Mouse (Mus musculus) testis, adult 2 months (tissue): ENCODE results near the gene Cdx2. TPM values are rescaled to one million over a fixed set of nuclear protein-coding genes. Genes with fewer than 3 reads are reported as not detected.

Experiments
- H3K27ac ChIP-seq: fragments of 200-500 bp; 2 replicates; pipeline ENCODE4 v1.5.1; 2012; ENCODE audit warnings: low read depth, low read length; ENCODE audit not compliant: control insufficient read depth, insufficient read depth
- H3K27me3 ChIP-seq: fragments of 200-500 bp; 2 replicates; pipeline ENCODE4 v1.6.1; 2012; ENCODE audit warnings: mild to moderate bottlenecking, low read length, moderate library complexity; ENCODE audit not compliant: control insufficient read depth, insufficient read depth
- H3K36me3 ChIP-seq: fragments of 200-500 bp; 2 replicates; pipeline ENCODE4 v1.6.1; 2012; ENCODE audit warnings: mild to moderate bottlenecking, low read length; ENCODE audit not compliant: control insufficient read depth, insufficient read depth
- H3K4me1 ChIP-seq: fragments of 200-500 bp; 2 replicates; pipeline ENCODE4 v1.6.1; 2012; ENCODE audit warnings: low read length; ENCODE audit not compliant: control insufficient read depth, insufficient read depth
- H3K4me3 ChIP-seq: fragments of 200-500 bp; 2 replicates; pipeline ENCODE4 v1.5.1; 2012; ENCODE audit warnings: low read depth, mild to moderate bottlenecking, low read length, moderate library complexity, mixed read lengths; ENCODE audit not compliant: control insufficient read depth
- CTCF ChIP-seq: fragments of 200-500 bp; IDR thresholded peaks from 2 replicates; pipeline ENCODE4 v1.5.1; 2012; ENCODE audit warnings: low read depth, mild to moderate bottlenecking, inconsistent platforms, low read length, moderate library complexity; ENCODE audit not compliant: control insufficient read depth, insufficient read depth, insufficient replicate concordance
- POLR2A ChIP-seq: fragments of 200-500 bp; IDR thresholded peaks from 2 replicates; pipeline ENCODE4 v1.6.1; 2012; ENCODE audit warnings: low read depth, mild to moderate bottlenecking, inconsistent platforms, low read length, moderate library complexity; ENCODE audit not compliant: control insufficient read depth
- polyA plus RNA-seq: library from polyadenylated mRNA; depleted of rRNA; stranded (reverse); fragments of >200 nt; gene quantifications from 2 replicates; pipeline ENCODE4 v1.2.3, GENCODE M21; 2012

The Cdx2 gene
- polyA plus RNA-seq, 1 experiment = not detected

DNA sequence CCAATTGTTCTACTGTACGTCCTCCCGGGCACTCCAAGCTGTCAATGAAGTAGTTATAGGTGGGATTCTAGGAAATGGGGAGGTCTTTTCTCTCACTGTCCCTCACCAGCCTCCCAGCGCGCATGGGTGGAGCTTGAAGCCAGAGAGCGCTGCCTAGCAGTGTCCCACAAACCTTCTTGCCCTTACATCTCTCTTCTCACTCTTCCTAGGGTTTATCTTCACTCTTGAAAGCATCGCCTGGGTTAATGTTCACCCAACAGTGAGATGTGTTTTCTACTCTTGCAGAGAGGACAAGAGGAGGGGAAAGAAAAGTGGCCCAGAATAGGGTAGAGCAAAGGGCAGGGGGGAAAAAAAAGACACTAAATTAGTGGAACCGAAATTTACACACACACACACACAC lies 10.3 kb upstream of the Cdx2 start:
- TF ChIP-seq POLR2A = no peak
- no peak for TF ChIP-seq CTCF
- Histone ChIP-seq H3K27ac (no peak overlapping the region), H3K4me1 (no peaks in the 10 kb centered on the region; the same call in 1 of the 2 replicates), H3K36me3 (no peaks in the 10 kb centered on the region), H3K27me3 (no peaks in the 10 kb centered on the region; the same call in 1 of the 2 replicates), H3K4me3 (no peak overlapping the region)

DNA sequence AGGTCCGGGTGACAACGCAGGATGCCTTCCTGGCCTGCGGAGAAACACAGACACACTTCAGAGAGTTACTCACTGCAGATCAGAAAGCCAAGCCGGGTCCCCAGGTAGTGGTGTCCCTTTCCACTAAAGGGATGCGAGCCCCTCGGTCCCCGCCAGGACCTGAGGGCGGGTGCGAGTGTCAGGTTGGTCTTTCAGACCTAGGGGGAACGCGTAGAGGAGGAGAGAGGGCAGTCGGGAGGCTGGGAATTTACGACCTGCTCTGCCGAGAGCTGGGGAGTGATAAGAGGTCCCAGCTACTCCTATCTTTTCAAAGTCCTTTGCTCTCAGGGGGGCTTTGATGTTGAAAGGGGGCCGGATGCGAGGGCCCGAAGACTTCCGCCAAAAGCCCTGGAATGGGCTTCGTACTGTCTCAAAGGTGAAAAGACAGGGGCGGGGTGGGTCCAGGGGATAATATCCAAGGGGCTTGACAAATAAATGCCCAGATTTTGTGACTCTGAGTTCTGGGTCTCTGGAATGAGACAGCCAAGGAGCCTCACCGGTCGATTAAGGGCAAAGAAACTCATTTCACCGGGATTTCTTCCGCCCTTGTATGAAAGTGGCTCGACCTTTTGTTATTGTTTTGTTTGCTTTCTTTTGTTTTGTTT lies 8.5 kb upstream of the Cdx2 start:
- no peaks in the 10 kb centered on the region; the same call in 1 of the 2 replicates for H3K27me3 ChIP-seq
- no peak overlapping the region for H3K4me3 ChIP-seq

DNA sequence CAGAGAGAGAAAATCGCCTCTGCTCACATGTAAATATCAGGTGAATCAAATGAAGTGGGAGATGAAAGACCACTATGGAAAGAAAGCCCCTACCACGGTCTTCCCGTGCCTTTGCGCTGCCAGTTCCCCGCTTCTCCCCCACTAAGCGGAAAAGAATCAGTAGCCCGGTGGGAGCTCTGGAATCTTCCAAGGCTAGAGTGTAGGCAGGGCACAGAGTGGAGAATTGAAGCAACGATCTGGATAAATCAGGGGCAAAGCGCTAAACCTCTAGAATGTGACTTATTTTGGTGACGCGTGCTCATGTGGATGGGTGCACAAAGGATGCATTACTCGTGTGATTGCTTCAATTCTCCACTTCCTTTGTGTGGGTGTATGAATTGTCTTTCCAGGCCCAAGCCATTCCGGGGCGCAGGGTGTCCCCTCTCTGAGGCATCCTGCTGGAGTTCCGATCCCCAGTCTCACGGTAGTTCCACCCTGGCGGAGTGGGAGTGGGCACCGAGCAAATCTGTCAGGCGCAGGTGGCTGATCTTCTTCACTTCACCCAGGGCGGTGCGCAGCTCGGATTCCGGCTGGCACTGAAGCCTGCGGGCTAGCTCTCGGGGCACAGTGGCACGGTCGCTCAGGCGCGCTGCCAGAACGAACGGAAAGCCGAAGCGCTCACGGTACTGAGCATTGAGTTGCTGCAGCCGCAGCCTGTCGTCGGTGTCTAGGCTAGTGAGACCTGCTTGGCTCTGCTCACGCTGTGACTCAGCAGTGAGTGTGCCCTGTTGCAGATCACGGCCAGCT lies 7.8 kb upstream of the Cdx2 start:
- Histone ChIP-seq H3K27me3 (no peaks in the 10 kb centered on the region; the same call in 1 of the 2 replicates), H3K4me1 (no peaks in the 10 kb centered on the region; the same call in 1 of the 2 replicates), H3K27ac (no peak overlapping the region), H3K4me3 (no peak overlapping the region), H3K36me3 (no peaks in the 10 kb centered on the region)
- TF ChIP-seq POLR2A = no peak
- no peak for TF ChIP-seq CTCF

More for the DNA sequence above, 8.5 kb upstream of the Cdx2 start:
- TF ChIP-seq POLR2A = no peak
- H3K27ac ChIP-seq = no peak overlapping the region
- no peaks in the 10 kb centered on the region for H3K36me3 ChIP-seq
- H3K4me1 ChIP-seq = no peaks in the 10 kb centered on the region; the same call in 1 of the 2 replicates

DNA sequence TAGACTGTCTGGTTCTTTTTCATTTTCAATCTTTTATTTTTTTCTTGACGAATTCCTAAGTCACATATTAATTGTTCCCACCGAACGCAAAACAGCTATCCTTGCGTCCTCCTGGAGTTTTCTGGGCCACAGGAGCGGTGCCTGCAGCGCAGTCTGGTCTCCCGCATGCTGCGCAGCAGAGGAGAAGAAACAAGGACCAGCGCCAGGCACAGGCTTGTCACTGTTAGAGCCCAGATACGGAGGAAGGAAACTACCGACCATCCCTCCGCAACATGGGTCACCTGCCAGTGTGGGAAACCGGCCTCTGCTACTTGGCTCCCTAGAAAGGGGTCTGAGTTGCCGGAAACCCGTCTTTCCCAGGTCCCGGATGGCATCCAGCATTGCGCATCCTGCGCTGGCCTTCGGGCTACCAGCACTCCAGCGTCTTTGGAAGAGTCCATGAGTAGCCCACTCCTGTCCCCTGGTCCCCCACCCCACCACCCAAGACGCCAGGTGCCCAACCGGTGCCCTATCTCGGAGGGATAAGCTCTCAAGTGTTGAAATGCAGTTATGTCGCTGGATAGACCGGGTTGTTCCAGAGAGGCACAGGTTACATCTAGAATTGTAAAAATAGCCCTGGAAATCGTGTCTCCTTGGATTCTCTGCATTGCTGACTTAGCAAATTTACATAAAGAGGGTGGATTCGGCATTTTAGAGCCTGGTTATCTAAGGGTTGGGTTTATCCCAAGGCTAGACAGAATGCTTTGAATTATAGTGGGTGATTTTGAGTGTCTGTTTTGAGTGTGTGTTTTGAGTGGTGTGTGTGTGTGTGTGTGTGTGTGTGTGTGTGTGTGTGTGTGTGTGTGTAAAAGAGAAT lies 6.0 kb upstream of the Cdx2 start:
- no peak overlapping the region for H3K27ac ChIP-seq
- H3K4me3 ChIP-seq = no peak overlapping the region
- H3K4me1 ChIP-seq = no peaks in the 10 kb centered on the region; the same call in 1 of the 2 replicates
- TF ChIP-seq CTCF = no peak
- TF ChIP-seq POLR2A = no peak
- no peaks in the 10 kb centered on the region; the same call in 1 of the 2 replicates for H3K27me3 ChIP-seq
- no peaks in the 10 kb centered on the region for H3K36me3 ChIP-seq

DNA sequence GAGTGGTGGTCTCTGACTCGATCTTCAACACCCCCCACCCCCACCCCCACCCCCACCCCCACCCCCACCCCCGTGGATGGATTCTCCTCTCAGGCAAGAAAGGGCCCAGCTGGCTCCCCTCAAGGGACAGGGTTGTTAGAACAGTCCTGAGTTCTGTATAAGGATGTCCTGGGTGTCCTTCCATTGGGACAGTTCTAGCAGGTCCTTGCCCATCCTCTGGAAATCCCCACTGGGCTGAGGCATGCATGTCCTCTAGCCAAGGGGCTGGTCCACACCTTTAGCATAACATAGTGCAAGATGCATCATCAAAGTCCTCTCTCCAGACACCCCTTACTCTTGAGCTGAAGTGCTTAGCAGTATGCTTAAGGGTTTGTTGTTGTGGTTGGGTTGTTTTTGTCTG lies 2.7 kb upstream of the Cdx2 start:
- Histone ChIP-seq H3K4me3 (no peak overlapping the region), H3K36me3 (no peaks in the 10 kb centered on the region), H3K4me1 (peaks cover 5% of the 10 kb centered on the region), H3K27me3 (no peaks in the 10 kb centered on the region; the same call in none of the 2 replicates), H3K27ac (no peak overlapping the region)
- TF ChIP-seq POLR2A (no peak), CTCF (no peak)

DNA sequence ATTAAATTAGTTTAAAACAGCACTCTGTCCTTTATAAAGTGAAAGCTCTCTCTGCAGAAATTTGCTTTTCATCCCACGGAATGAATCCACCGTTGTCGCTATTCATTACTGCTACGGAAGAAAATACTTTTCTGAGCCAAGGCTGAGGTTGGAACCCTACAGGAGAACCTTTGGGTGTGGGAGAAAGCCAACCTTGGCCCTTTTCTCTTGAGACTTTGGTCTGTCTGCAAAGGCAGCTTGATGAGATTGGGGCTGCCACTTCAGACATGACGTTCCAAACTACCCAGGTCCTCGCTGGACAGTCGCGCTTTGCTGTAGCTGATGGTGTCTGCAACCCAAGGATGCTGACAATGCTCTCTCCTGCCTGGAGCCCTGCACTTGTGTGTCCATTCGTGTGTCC lies 1.4 kb upstream of the Cdx2 start:
- no peaks in the 10 kb centered on the region; the same call in none of the 2 replicates for H3K27me3 ChIP-seq
- H3K4me1 ChIP-seq = peaks cover 5% of the 10 kb centered on the region
- H3K4me3 ChIP-seq = no peak overlapping the region
- no peaks in the 10 kb centered on the region for H3K36me3 ChIP-seq
- no peak overlapping the region for H3K27ac ChIP-seq
- TF ChIP-seq CTCF (no peak), POLR2A (no peak)

DNA sequence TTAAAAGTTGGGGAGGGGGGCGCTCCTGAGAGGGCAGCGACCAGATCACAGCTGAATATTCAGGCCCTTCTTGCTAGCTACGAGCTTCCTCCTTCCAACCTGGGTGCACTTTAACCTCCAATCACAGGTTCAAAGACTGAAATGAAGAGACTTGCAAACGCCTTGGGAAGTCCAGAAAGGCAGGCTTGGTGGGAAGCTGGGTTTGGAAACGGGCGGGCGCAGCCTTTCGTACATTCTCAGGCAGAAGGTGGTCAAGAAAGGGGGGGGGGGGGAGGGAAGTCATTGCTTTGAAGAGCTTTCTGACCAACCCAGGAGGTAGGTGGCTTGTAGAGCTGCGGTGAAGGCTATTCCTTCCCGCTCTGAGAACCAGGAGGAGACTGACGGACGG lies 322 bp upstream of the Cdx2 start:
- Histone ChIP-seq H3K27me3 (no peaks in the 10 kb centered on the region; the same call in none of the 2 replicates), H3K27ac (no peak overlapping the region), H3K4me3 (no peak overlapping the region), H3K4me1 (peaks cover 5% of the 10 kb centered on the region), H3K36me3 (no peaks in the 10 kb centered on the region)
- no peak for TF ChIP-seq POLR2A
